Mouse (Mus musculus) yolk sac, embryonic 10.5 days (tissue): ENCODE results near the gene Chrnd.
A peak's percentile ranks its signal among the peaks of the same experiment; 100 is the strongest.

Experiments used
- DNase-seq: peaks from one replicate; pipeline ENCODE4 v3.0.0-alpha.2; 2017; ENCODE audit warnings: low spot score

The Chrnd gene

GRCm38 (mm10) chr1:87184751-87185139, 5.7 kb upstream of the Chrnd start:
- no peak for DNase-seq

- no peak for DNase-seq
Observed at GRCm38 (mm10) chr1:87185526-87185925, 4.9 kb upstream of the Chrnd start.

- no peak for DNase-seq
Observed at GRCm38 (mm10) chr1:87186261-87187036, 4.0 kb upstream of the Chrnd start.

GRCm38 (mm10) chr1:87187037-87187355, 3.4 kb upstream of the Chrnd start:
- peak; percentile 65 for DNase-seq

- DNase-seq = no peak
Observed at GRCm38 (mm10) chr1:87197296-87197695, 6.9 kb downstream of the Chrnd start.

- no peak for DNase-seq
Observed at GRCm38 (mm10) chr1:87198119-87199065, 8.0 kb downstream of the Chrnd start.

- no peak for DNase-seq
Observed at GRCm38 (mm10) chr1:87200811-87201210, 10.4 kb downstream of the Chrnd start.

GRCm38 (mm10) chr1:87201848-87202247, 11.4 kb downstream of the Chrnd start:
- DNase-seq = no peak

- no peak for DNase-seq
Observed at GRCm38 (mm10) chr1:87203779-87204178, 13.4 kb downstream of the Chrnd start.

GRCm38 (mm10) chr1:87204465-87204864, 14.1 kb downstream of the Chrnd start, which contains the start of gene Chrng:
Gene Chrng, plus strand, starts transcription at chr1:87204657.
- DNase-seq = no peak

GRCm38 (mm10) chr1:87205038-87205437, 14.6 kb downstream of the Chrnd start:
- DNase-seq = no peak

GRCm38 (mm10) chr1:87205502-87205901, 15.1 kb downstream of the Chrnd start:
- no peak for DNase-seq

- DNase-seq = no peak
Observed at GRCm38 (mm10) chr1:87206339-87206738, 15.9 kb downstream of the Chrnd start.

GRCm38 (mm10) chr1:87211431-87211830, 21.0 kb downstream of the Chrnd start:
- DNase-seq = no peak

GRCm38 (mm10) chr1:87213735-87214704, 23.6 kb downstream of the Chrnd start, which contains the start of gene Eif4e2:
Gene Eif4e2, plus strand, starts transcription at chr1:87213914.
- peak; percentile 95 for DNase-seq

GRCm38 (mm10) chr1:87214748-87215147, 24.3 kb downstream of the Chrnd start:
- DNase-seq = peak; percentile 40

GRCm38 (mm10) chr1:87217938-87218337, 27.5 kb downstream of the Chrnd start:
- peak; percentile 65 for DNase-seq

GRCm38 (mm10) chr1:87225739-87226138, 35.3 kb downstream of the Chrnd start:
- DNase-seq = no peak

GRCm38 (mm10) chr1:87226409-87227159, 36.2 kb downstream of the Chrnd start:
- DNase-seq = no peak

- DNase-seq = no peak
Observed at GRCm38 (mm10) chr1:87227160-87227550, 36.7 kb downstream of the Chrnd start.

- no peak for DNase-seq
Observed at GRCm38 (mm10) chr1:87230606-87231005, 40.2 kb downstream of the Chrnd start.
